Comparison of ENCODE assay signal across 30 mouse cellular contexts in the genomic region with DNA sequence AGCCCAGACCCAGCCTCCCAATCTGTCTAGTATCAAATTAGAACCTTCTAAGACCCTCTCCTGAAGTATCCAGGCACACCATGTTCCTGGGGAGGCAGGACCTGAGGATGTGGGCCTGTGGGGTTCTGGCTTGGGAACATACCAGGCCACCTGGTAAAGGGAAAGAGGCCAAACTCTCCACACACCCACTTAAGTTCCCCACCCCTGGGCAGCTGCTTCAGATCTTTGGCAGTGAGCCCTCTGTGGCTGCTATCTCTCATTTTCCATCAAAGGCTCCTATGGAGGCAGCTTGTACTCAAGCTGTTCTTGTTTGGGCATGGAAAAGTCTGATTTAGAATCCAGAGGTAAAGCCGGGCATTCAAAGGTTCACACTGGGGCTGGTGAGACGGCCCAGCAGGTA. TPM values are rescaled to one million over a fixed set of nuclear protein-coding genes. Genes with fewer than 3 reads are reported as not detected.
DNase-seq lines count a peak whose midpoint lies in the region; ATAC-seq lines count a peak whose summit lies in the region.
"Had no signal": no experiment of that assay in that cellular context is flagged by ENCODE, and none has a peak within 500 bp of the region (broad histone marks: within the 10 kb centered on the region; RNA-seq: fewer than 3 reads in every experiment).

No protein-coding gene starts in this region.

- no peaks in the 10 kb centered on the region for H3K9me3 ChIP-seq in embryonic facial prominence, embryonic 14.5 days (ENCODE audit: control insufficient read depth, low read length)
- H3K9me3 ChIP-seq in embryonic facial prominence, embryonic 10.5 days = no peaks in the 10 kb centered on the region
- H3K9me3 ChIP-seq: G1E; heart, embryonic 10.5 days; hindbrain, embryonic 15.5 days; kidney, embryonic 15.5 days; limb, embryonic 12.5 days; liver, embryonic 13.5 days; midbrain, embryonic 13.5 days; neural tube, embryonic 15.5 days had no signal

- H3K4me1 ChIP-seq in embryonic facial prominence, embryonic 14.5 days (ENCODE audit: control insufficient read depth, insufficient read depth, low read length) = no peaks in the 10 kb centered on the region
- H3K4me1 ChIP-seq in embryonic facial prominence, embryonic 10.5 days = peaks cover 27% of the 10 kb centered on the region
- H3K4me1 ChIP-seq: limb, embryonic 12.5 days; liver, embryonic 13.5 days; midbrain, embryonic 13.5 days; neural tube, embryonic 15.5 days had no signal

- no peak for ATAC-seq in embryonic facial prominence, embryonic 14.5 days (ENCODE audit: low read depth)
- ATAC-seq in inflammation-experienced regulatory T-cells, adult 6 months = no peak
- ATAC-seq: forebrain, embryonic 14.5 days; intestine, embryonic 16.5 days; midbrain, embryonic 13.5 days had no signal

- DNase-seq in embryonic facial prominence, embryonic 14.5 days (ENCODE audit: low spot score) = peak; percentile 33
- DNase-seq in embryonic facial prominence, embryonic 10.5 days (ENCODE audit: low spot score) = no peak
- peak; percentile 26 for DNase-seq in urinary bladder, postnatal 14 days (ENCODE audit: low spot score)
- no peak for DNase-seq in urinary bladder, postnatal 4 days (ENCODE audit: low spot score in 2 of 2)
- DNase-seq in lung, postnatal 36 days = peak; percentile 67
- no peak for DNase-seq in adrenal gland, postnatal 10 days
- DNase-seq: adrenal gland, postnatal 36 days; cerebellum, adult 18-20 months; gastrocnemius, postnatal 14 days; heart, postnatal 36 days; kidney, postnatal 4 days; layer of hippocampus, adult 9-11 months; liver, embryonic 13.5 days; right cerebral cortex, postnatal 14 days; spleen, adult 18-20 months had no signal

- H3K27me3 ChIP-seq in embryonic facial prominence, embryonic 14.5 days (replicated peaks; ENCODE audit: control insufficient read depth, insufficient read depth, low read length) = no peaks in the 10 kb centered on the region
- no peaks in the 10 kb centered on the region for H3K27me3 ChIP-seq in embryonic facial prominence, embryonic 10.5 days (replicated peaks; ENCODE audit: low read depth, poor library complexity, severe bottlenecking)
- H3K27me3 ChIP-seq: hindbrain, embryonic 15.5 days; kidney, embryonic 15.5 days; limb, embryonic 12.5 days; liver, embryonic 13.5 days; midbrain, embryonic 13.5 days; neural tube, embryonic 15.5 days had no signal

- H3K9ac ChIP-seq in embryonic facial prominence, embryonic 14.5 days (ENCODE audit: low read depth, low read length) = no peak overlapping the region
- H3K9ac ChIP-seq: hindbrain, embryonic 15.5 days; kidney, embryonic 15.5 days; limb, embryonic 12.5 days; liver, embryonic 13.5 days; midbrain, embryonic 13.5 days; neural tube, embryonic 15.5 days had no signal

- no peak overlapping the region for H3K4me2 ChIP-seq in embryonic facial prominence, embryonic 14.5 days (ENCODE audit: low read depth, low read length)
- H3K4me2 ChIP-seq: hindbrain, embryonic 15.5 days; kidney, embryonic 15.5 days; limb, embryonic 12.5 days; liver, embryonic 13.5 days; midbrain, embryonic 13.5 days; neural tube, embryonic 15.5 days had no signal

- H3K36me3 ChIP-seq in embryonic facial prominence, embryonic 14.5 days (ENCODE audit: control insufficient read depth, insufficient read depth, low read length) = no peaks in the 10 kb centered on the region
- H3K36me3 ChIP-seq in embryonic facial prominence, embryonic 10.5 days (replicated peaks) = no peaks in the 10 kb centered on the region
- H3K36me3 ChIP-seq: G1E; heart, embryonic 10.5 days; hindbrain, embryonic 15.5 days; kidney, embryonic 15.5 days; limb, embryonic 12.5 days; liver, embryonic 13.5 days; midbrain, embryonic 13.5 days; neural tube, embryonic 15.5 days had no signal

- H3K4me3 ChIP-seq in embryonic facial prominence, embryonic 14.5 days (ENCODE audit: low read depth, low read length) = no peak overlapping the region
- no peak overlapping the region for H3K4me3 ChIP-seq in embryonic facial prominence, embryonic 10.5 days
- H3K4me3 ChIP-seq: erythroblast, embryonic 14.5 days; heart, embryonic 10.5 days; hindbrain, embryonic 15.5 days; kidney, embryonic 15.5 days; left cerebral cortex, adult 2 months; limb, embryonic 12.5 days; liver, embryonic 13.5 days; midbrain, embryonic 13.5 days; neural tube, embryonic 15.5 days had no signal

- 56% methylated on average over 2 of the region's 2 CpGs for WGBS in embryonic facial prominence, embryonic 14.5 days
- 82% methylated on average over 2 of the region's 2 CpGs for WGBS in embryonic facial prominence, embryonic 10.5 days

- no peak overlapping the region for H3K27ac ChIP-seq in embryonic facial prominence, embryonic 14.5 days (replicated peaks; ENCODE audit: low read depth, low read length)
- no peak overlapping the region for H3K27ac ChIP-seq in embryonic facial prominence, embryonic 10.5 days (replicated peaks)
- H3K27ac ChIP-seq: heart, embryonic 10.5 days; hindbrain, embryonic 15.5 days; kidney, embryonic 15.5 days; left cerebral cortex, adult 2 months; limb, embryonic 12.5 days; liver, embryonic 13.5 days; midbrain, embryonic 13.5 days; neural tube, embryonic 15.5 days had no signal

RNA-seq across cellular contexts. Expression of a gene that starts 10.5 kb away (rescaled TPM):
- not detected in 2 replicates for polyA plus RNA-seq in embryonic facial prominence, embryonic 14.5 days (2014; fragmentation: Nextera tagmentation; extraction: Ambion mirVana)
- polyA plus RNA-seq in embryonic facial prominence, embryonic 10.5 days (2016; fragmentation: Nextera tagmentation; extraction: Ambion mirVana) = not detected in 2 replicates
- not detected for polyA plus RNA-seq in inflammation-experienced regulatory T-cells, adult 6 months (2017; shearing (Covaris generic))
- 10 to 100 TPM in 1 of 2 experiments, 1 to 10 TPM in 1; 9.4 to 16.1 TPM for total RNA-seq in adrenal gland, postnatal 10 days (2021)
- total RNA-seq: gastrocnemius, postnatal 14 days; left cerebral cortex, adult 2 months; megakaryocyte progenitor cell, adult 5-6 weeks had no signal
- polyA plus RNA-seq: embryonic facial prominence, embryonic 11.5 days; erythroblast, embryonic 14.5 days; forebrain, embryonic 14.5 days; G1E; heart, embryonic 10.5 days; hindbrain, embryonic 15.5 days; kidney, embryonic 15.5 days; limb, embryonic 12.5 days; liver, embryonic 13.5 days; midbrain, embryonic 13.5 days; thymus, postnatal 0 days had no signal

RNA-seq across cellular contexts. Expression of a gene that starts 10.6 kb away (rescaled TPM):
- polyA plus RNA-seq in embryonic facial prominence, embryonic 14.5 days (2014; fragmentation: Nextera tagmentation; extraction: Ambion mirVana) = 0.90 and 1.9 TPM in 2 replicates
- polyA plus RNA-seq in embryonic facial prominence, embryonic 10.5 days (2016; fragmentation: Nextera tagmentation; extraction: Ambion mirVana) = 2.6 and 2.8 TPM in 2 replicates
- under 1 TPM in 1 of 3 experiments, not detected in 2; 0.20 TPM for polyA plus RNA-seq in inflammation-experienced regulatory T-cells, adult 6 months (2017; shearing (Covaris generic))
- 10 to 100 TPM; 18.8 to 22.7 TPM for total RNA-seq in adrenal gland, postnatal 10 days (2021)
- total RNA-seq: megakaryocyte progenitor cell, adult 5-6 weeks had no signal
- polyA plus RNA-seq: erythroblast, embryonic 14.5 days; G1E had no signal

RNA-seq across cellular contexts. Expression of a gene that starts 22.4 kb away (rescaled TPM):
- polyA plus RNA-seq in embryonic facial prominence, embryonic 14.5 days (2014; fragmentation: Nextera tagmentation; extraction: Ambion mirVana) = 18.4 TPM in 2 replicates
- 24.1 and 26.8 TPM in 2 replicates for polyA plus RNA-seq in embryonic facial prominence, embryonic 10.5 days (2016; fragmentation: Nextera tagmentation; extraction: Ambion mirVana)
- polyA plus RNA-seq in inflammation-experienced regulatory T-cells, adult 6 months (2017; shearing (Covaris generic)) = 1 to 10 TPM in 1 of 3 experiments, under 1 TPM in 2; 0.67 to 1.3 (median 0.69) TPM
- total RNA-seq in adrenal gland, postnatal 10 days (2021) = 100 to 1,000 TPM; 330 to 427 TPM

RNA-seq across cellular contexts. Expression of a gene that starts 48.6 kb away (rescaled TPM):
- 30.0 and 40.4 TPM in 2 replicates for polyA plus RNA-seq in embryonic facial prominence, embryonic 14.5 days (2014; fragmentation: Nextera tagmentation; extraction: Ambion mirVana)
- polyA plus RNA-seq in embryonic facial prominence, embryonic 10.5 days (2016; fragmentation: Nextera tagmentation; extraction: Ambion mirVana) = 31.5 and 31.8 TPM in 2 replicates
- polyA plus RNA-seq in inflammation-experienced regulatory T-cells, adult 6 months (2017; shearing (Covaris generic)) = 1 to 10 TPM in 2 of 3 experiments, under 1 TPM in 1; 0.75 to 2.5 (median 2.4) TPM
- 10 to 100 TPM; 13.7 to 15.4 TPM for total RNA-seq in adrenal gland, postnatal 10 days (2021)
- total RNA-seq: megakaryocyte progenitor cell, adult 5-6 weeks had no signal
- polyA plus RNA-seq: erythroblast, embryonic 14.5 days had no signal

Comparison
In these comparisons a context has a peak if more than half of its experiments do, and no peak if none do; other contexts are left out.
1. DNase-seq: peak in embryonic facial prominence, embryonic 14.5 days (single experiment), urinary bladder, postnatal 14 days (single experiment) and lung, postnatal 36 days (single experiment); none in embryonic facial prominence, embryonic 10.5 days (single experiment), urinary bladder, postnatal 4 days (0 of 2) and adrenal gland, postnatal 10 days (single experiment).